Mouse (Mus musculus) cerebellum, adult 9-11 months (tissue): ENCODE measurements around the gene Col23a1.

Experiments used
- DNase-seq: peaks from one replicate; pipeline ENCODE4 v3.0.0; 2022

Col23a1 gene

GRCm38 (mm10) chr11:51488813-51489212, 199.1 kb downstream of the Col23a1 start:
- DNase-seq = no peak

GRCm38 (mm10) chr11:51493421-51493820, 203.7 kb downstream of the Col23a1 start:
- no peak for DNase-seq

- no peak for DNase-seq
Measured at GRCm38 (mm10) chr11:51494178-51494577, 204.5 kb downstream of the Col23a1 start.

- no peak for DNase-seq
Measured at GRCm38 (mm10) chr11:51499776-51500175, 210.1 kb downstream of the Col23a1 start.

DNA sequence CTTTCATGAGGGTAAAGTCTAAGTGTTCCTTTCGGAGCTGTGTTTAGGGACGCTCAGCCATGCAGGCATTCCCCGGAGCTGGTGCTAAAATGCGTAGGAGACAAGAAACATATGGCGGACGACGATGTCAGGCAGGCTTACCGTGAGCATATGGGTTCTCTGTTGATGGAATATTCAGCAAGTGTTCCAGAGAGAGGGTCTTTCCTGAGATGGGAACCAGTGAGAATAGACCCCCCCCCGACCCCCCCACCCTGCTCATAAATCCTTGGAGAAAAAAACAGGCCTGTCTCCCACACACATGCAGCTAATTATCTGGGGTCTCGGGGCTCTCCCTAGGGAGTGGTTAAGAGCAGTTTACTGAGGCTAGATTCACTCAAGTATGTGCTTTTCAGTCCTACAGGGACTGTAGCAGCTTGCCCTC, 212.7 kb downstream of the Col23a1 start:
- no peak for DNase-seq

DNA sequence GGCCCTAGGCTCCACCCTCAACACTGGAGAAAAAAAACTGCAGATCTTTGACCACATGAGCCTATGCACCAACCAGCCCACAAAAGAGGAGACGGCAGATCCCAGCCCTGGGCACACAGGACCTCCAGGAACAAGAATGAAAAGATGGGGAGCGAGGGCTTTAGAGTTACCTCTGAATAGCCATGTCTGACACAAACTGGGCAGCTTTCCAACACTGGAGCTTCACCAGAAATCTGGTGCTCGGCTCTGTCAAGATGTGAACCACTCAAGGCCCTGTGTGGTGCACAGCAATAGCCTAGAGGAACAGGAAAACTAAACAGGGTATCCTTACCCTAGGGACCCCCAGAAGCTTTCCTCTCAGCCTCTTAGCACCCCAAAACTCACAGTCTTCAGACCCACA, 215.2 kb downstream of the Col23a1 start:
- DNase-seq = no peak

- DNase-seq = no peak
Measured at GRCm38 (mm10) chr11:51508053-51508452, 218.3 kb downstream of the Col23a1 start.

- DNase-seq = no peak
Measured at GRCm38 (mm10) chr11:51509211-51509610, 219.5 kb downstream of the Col23a1 start.

DNA sequence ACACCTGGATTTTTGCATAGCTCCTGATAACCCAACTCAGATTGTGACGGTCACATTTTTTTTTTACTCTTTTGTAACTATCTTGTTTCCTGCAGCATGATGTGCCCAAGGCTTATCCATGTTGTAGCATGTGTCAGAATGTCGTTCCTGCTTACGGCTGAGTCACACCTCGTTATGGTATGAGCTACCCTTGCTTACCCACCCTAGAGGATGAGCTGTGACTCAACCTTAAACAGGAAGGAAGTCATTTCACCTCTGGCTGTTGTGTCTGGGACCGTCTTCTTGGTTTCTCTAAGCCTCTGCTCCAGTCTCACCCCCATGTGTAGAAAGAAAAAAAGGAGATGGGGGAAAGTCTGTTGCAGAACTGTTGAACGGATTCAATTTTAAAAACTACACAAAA, 223.3 kb downstream of the Col23a1 start:
- DNase-seq = no peak

GRCm38 (mm10) chr11:51515346-51515745, 225.6 kb downstream of the Col23a1 start:
- DNase-seq = no peak

DNA sequence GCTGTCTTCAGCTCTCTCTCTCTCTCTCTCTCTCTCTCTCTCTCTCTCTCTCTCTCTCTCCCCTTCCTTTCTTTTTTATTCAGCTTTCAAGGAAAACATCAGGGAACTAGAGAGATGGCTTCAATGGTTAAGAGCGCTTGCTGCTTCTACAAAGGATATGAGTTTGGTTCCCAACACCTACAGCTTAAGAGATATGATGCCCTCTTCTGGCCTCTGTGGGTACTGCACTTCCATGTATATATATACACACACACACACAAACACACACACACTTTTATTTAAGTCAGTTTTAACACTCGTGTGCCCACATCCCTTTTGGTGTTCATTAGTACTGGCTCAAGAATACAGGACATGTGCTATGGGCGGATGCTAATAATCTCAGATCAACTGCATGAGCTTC, 228.4 kb downstream of the Col23a1 start:
- no peak for DNase-seq

DNA sequence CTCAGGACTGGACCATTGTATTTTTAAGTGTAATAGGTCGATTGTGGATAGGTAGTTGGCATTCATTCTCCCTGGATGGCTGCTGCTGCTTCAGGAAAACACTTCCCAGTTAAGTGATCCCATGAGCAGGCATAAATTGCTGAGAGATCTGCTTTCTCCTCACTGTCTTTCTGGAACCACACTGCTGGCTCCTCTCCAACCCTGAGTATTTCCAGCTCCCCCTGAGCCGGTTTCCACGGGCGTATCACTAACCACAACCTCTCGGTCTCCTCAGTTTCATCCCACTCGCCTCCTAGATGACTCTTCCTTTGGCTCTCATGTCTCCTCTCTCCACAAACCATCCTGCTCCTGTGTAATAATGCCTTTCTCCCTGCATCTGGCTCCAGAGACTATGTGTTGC, 228.9 kb downstream of the Col23a1 start:
- DNase-seq = no peak

DNA sequence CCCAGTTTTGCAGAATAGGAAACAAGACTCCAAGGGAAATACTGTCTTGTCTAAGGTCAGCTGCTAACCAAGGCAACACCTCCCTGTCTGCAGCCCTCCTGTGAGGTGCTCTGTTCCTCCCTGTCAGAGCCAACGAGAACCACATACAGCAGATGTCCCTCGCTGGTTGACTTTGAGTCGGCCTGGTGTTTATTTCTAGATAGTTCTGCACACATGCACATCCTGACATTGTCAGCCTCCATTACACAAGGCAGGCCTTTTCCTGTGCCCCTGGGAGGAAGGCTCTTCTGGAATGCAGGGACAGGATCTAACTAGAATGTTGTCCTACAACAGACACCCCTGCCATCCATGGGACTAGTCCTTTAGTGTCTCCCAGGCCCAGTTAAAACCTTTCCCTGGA, 231.7 kb downstream of the Col23a1 start:
- no peak for DNase-seq

DNA sequence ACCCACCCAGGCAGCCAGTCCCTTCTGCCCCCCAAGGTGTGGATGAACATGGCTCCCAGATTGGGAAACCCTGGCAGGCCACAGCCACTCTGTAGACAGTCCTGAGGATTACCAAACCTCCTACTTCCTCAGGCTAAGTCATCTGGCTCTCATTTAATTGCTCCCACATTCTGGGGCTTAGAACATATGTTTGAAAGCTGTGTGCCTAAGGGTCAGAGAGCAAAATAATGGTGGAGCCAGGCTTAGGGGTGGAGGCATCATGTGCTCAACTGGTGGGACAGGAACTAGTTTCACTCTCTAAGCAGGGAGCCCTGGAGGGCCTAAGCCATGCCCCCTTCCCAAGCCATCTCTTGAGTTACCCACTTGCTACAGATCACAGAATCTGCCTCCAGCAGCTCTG, 233.5 kb downstream of the Col23a1 start:
- no peak for DNase-seq

DNA sequence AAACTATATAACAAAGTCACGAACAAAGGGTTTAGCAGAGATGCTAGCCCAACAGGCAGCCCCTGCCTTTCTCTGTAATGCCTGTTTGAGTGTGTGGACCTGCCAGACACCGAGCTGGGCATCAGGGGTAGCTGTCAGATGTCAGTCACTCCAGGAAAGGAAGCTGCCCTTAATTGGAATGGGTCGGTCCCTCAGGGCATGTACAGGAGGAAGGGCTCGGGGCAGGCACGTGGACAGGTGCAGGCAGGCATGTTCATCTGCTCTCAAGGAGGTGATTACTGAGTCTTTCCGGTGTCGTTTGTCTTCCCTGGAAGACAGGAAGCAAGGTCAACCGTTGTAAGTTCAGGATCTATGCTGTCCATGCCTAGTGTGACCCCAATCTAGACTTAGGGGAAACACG, 233.9 kb downstream of the Col23a1 start:
- DNase-seq = no peak

DNA sequence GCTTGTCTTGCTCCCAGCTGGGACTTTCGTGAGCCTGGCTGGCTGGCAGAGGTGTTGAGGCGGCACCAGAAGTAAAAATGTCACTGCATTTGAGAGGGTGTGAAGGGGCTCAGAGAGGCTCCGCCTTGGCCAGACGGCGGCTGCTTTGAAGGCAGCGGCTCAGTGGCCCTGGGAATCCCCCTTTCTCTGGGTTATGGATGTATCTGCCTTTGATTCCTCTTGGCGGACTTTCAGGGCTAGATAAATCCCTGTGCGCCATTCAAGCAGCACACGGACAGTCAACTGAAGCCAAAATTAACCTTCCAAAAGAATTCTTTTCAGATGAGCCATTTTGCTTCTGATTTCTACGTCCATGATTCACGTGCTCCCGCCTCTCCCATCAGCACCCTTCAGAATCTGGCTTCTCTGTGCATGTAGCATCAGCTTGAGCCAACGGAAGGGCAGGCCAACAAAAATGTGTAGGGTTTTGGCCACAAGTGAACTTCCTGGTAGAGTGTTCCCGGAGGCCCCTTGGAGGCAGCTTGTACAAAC, 237.0 kb downstream of the Col23a1 start:
- no peak for DNase-seq

- DNase-seq = no peak
Measured at GRCm38 (mm10) chr11:51533128-51533533, 243.4 kb downstream of the Col23a1 start.

- peak; percentile 14 for DNase-seq
Measured at GRCm38 (mm10) chr11:51534314-51534713, 244.6 kb downstream of the Col23a1 start.

GRCm38 (mm10) chr11:51538388-51538787, 248.7 kb downstream of the Col23a1 start:
- no peak for DNase-seq

GRCm38 (mm10) chr11:51538919-51539758, 249.4 kb downstream of the Col23a1 start:
- DNase-seq = no peak

DNA sequence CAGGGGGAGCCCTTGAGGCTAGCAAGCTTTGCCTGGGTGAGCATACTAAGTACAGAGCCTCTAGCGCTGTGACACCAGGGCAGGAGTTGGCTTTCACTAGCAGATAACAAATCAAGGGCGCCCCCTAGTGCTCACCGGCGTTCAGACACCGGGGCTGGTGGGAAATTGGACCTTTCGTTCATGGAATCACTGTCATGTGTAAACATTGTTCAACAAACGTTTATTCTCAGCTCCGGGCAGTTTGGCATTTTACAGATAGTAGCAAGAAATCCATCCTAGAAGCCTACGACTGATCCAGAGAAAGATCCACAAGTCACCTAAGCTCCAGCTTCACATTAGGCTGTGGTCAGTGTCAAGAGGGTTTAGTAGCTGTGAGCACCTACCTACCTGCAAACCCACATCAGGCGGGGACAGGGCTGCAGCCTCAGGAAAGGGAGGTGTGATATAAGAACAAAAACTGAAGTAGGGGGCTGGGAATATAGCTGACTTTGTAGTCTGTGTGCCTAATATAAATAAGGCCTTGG, 250.1 kb downstream of the Col23a1 start:
- peak; percentile 91 for DNase-seq

DNA sequence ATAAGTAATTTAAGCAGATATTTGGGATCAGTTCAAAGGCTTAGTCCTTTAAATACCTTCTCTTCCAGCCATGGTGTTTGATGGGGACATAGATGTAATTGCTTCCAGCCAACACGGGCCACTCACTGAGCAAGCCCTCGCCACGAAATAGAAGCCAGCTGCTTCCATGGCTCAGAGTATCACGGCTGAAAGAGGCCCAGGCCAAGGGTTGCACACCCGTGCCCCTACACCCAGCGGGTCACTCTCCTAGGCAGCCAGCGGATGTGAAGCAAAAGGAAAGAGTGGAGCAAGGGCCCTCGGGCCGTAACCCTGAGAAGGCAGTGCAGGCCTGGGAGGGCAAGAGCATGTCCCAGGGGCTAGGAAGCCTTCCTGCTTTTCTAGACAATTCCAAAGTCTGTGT, 252.7 kb downstream of the Col23a1 start:
- no peak for DNase-seq

GRCm38 (mm10) chr11:51543487-51544050, 253.8 kb downstream of the Col23a1 start:
- no peak for DNase-seq

GRCm38 (mm10) chr11:51544413-51544812, 254.7 kb downstream of the Col23a1 start:
- no peak for DNase-seq
